Mouse (Mus musculus) left cerebral cortex, postnatal 10 days (tissue): ENCODE data around the gene Cenpq. TPM values are rescaled to one million over a fixed set of nuclear protein-coding genes. Genes with fewer than 3 reads are reported as not detected.

Source experiments
- DNase-seq, 2 experiments: peaks; one replicate each; pipeline ENCODE4 v3.0.0; 2021 to 2022; ENCODE audit warnings: low spot score in 2 of 2, mixed read lengths in 1 of 2; ENCODE audit errors: extremely low spot score in 1 of 2
- intact Hi-C: fragments of 180-260 bp; cut with DNase I; formaldehyde crosslinking; loops from one replicate; pipeline ENCODE4 v1.15.1; 2025
- total RNA-seq, 2 experiments: library from RNA; stranded (reverse); gene quantifications; 2 replicates each; pipeline ENCODE4 v1.2.3; 2021

Cenpq gene
- total RNA-seq: 1 to 10 TPM; 6.7 to 6.9 TPM

GRCm38 (mm10) chr17:40934420-40935231, at the start of gene Cenpq, which contains the start of gene Mut:
Gene Cenpq (minus strand): TSS chr17:40935047.
Gene Mut (plus strand): TSS chr17:40934685.
- intact Hi-C loops: no loop called here
- DNase-seq: peak; percentile 99 to 100

GRCm38 (mm10) chr17:40977914-40978313, 43.1 kb upstream of the Cenpq start:
- intact Hi-C loops: loop anchor here (5.0 kb wide), 2 partner anchors 1329 to 1624 kb away; no protein-coding TSS in a partner anchor
- DNase-seq: peak in 1 of 2 experiments; percentile 13

GRCm38 (mm10) chr17:40948518-40948917, 13.7 kb upstream of the Cenpq start:
- intact Hi-C loops: no loop called here
- DNase-seq: no peak

- intact Hi-C loops: no loop called here
- DNase-seq: peak in 1 of 2 experiments; percentile 2
These were observed 862 bp downstream of the Cenpq start for GRCm38 (mm10) chr17:40933985-40934384.

GRCm38 (mm10) chr17:40915499-40915898, 19.3 kb downstream of the Cenpq start:
- DNase-seq: no peak
- intact Hi-C loops: no loop called here

DNA sequence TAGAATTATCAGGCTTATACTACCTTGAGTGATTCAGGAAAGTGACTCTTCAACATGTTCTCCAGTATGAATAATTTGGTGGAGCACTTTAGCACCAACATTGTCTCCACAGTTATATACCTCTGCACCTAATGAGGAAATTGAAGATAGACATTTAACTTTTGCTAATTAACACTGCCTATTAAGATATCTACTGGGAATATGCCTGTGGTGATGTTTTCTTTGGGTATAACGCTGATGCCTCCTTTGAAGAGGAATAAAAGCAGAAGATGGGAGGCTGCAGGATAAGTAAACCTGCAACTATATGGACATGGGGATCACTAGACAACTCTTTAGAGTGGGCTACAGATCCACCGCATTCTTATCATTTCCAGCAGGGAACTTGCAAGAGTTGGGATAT, 20.6 kb downstream of the Cenpq start, which contains the start of gene Glyatl3:
Gene Glyatl3, minus strand, starts transcription at position 101 of the 400 bp plus-strand sequence.
- DNase-seq: no peak
- intact Hi-C loops: no loop called here

GRCm38 (mm10) chr17:40904721-40905154, 30.1 kb downstream of the Cenpq start:
- peak in 1 of 2 experiments; percentile 27 for DNase-seq
- intact Hi-C loops: no loop called here

- intact Hi-C loops: no loop called here
- no peak for DNase-seq
These were observed 30.7 kb downstream of the Cenpq start for GRCm38 (mm10) chr17:40904056-40904597.

DNA sequence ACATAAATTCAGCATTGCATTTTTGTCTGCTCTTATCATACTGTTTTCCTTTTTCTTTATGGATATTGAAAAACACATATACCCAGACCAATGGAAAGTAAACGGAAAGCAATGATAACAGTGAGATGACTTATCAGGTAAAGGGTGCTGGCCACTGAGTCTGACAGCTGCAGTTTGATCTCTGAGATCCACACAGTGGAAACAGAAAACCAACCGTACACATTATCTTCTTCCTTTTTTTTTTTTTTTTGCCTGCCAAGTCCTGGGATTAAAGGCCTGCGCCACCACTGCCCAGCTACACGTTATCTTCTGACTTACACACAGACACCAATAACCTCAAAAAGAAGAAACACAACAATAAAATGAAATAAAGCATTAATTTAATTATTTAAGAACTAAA, 31.5 kb downstream of the Cenpq start:
- intact Hi-C loops: no loop called here
- DNase-seq: no peak

- no peak for DNase-seq
- intact Hi-C loops: loop anchor here (5.0 to 10.0 kb wide), 2 partner anchors 65 to 743 kb away; no protein-coding TSS in a partner anchor
These were observed 35.0 kb downstream of the Cenpq start for GRCm38 (mm10) chr17:40899783-40900363.

DNA sequence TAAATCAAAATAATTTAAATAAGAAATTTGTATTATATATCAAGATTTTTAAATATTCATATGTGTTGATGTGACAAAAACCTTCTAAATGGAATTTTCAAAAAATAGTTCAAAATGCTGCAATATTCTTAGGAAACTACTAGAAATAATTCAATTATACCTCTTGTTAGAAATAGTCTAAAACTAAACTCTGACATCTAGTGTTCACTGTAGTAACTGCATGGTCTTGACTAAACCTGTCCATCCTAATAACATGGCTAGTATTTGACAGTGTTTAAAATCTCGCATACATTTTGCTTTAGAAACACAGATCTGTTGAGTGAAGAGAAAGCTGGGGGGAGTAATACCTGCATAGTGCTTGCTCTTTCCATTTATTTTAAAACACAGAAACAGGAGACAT, 38.0 kb downstream of the Cenpq start:
- no peak for DNase-seq
- intact Hi-C loops: loop anchor here (5.0 to 10.0 kb wide), 2 partner anchors 62 to 740 kb away; no protein-coding TSS in a partner anchor

GRCm38 (mm10) chr17:40887849-40888536, 46.9 kb downstream of the Cenpq start:
- DNase-seq: no peak
- intact Hi-C loops: no loop called here

- intact Hi-C loops: no loop called here
- no peak for DNase-seq
These were observed 49.7 kb downstream of the Cenpq start for GRCm38 (mm10) chr17:40885155-40885554.

GRCm38 (mm10) chr17:40882172-40882571, 52.7 kb downstream of the Cenpq start:
- no peak for DNase-seq
- intact Hi-C loops: no loop called here

- intact Hi-C loops: no loop called here
- DNase-seq: peak in 1 of 2 experiments; percentile 43
These were observed 54.7 kb downstream of the Cenpq start, which contains the start of gene 9130008F23Rik for GRCm38 (mm10) chr17:40879924-40880691. Gene 9130008F23Rik (minus strand): TSS chr17:40880559.

- DNase-seq: no peak
- intact Hi-C loops: no loop called here
These were observed 55.3 kb downstream of the Cenpq start for GRCm38 (mm10) chr17:40879528-40879923.

DNA sequence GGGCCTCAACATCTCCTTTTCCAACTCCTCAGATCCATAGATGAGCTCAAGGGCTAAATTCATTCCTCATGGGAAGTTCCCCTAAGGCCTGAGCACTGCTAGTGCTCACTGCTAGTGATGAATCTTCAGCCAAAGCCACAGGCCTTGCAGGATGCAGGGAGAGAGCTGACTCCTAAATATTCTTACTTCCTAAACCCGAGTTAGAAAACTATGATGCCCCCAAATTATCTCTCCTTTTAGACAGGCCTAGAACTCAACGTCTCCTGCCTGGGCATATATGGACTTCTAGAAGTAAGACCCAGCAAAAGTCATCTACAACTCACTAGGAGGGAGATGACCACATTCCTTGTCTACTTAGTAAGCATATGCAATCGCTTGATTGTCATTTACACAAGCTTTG, 57.1 kb downstream of the Cenpq start:
- intact Hi-C loops: no loop called here
- no peak for DNase-seq

DNA sequence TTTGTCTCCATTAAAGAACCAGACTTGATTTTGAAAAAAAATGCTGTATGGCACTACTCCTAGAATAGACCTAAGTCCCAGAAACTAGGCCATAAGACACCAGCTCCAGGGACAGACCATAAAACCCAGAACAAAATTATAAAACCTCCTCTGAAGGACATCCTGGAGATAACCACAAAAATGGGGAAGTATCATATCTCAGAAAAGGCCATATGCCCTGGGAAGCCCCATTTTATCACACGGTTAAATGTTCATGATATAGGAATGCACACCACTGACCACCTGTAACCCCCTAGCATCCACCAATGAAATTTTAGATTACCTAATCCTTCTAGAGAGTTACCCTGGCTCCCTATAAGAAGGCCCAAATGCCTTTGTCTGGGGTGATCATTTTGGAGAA, 59.3 kb downstream of the Cenpq start:
- intact Hi-C loops: no loop called here
- no peak for DNase-seq
